Mouse (Mus musculus): ENCODE data around the gene Dennd5a. TPM values are rescaled to one million over a fixed set of nuclear protein-coding genes. Genes with fewer than 3 reads are reported as not detected.
A peak's percentile ranks its signal among the peaks of the same experiment; 100 is the strongest.
"Not testable (repeated sequence)": the region's sequence is repeated elsewhere in the genome, so short reads cannot be mapped to it uniquely, and the experiment has no call there.

Dennd5a gene
- polyA plus RNA-seq, 1 experiment from 2014 or later, result 15.3 TPM

GRCm38 (mm10) chr7:110002092-110002491, 41.8 kb upstream of the Dennd5a start:
- Histone ChIP-seq H3K27me3 (replicated peaks; ENCODE audit: control insufficient read depth, insufficient read depth, low read length) (no peaks in the 10 kb centered on the region), H3K4me3 (ENCODE audit: low read depth, low read length) (no peak overlapping the region), H3K9ac (ENCODE audit: low read depth, low read length) (no peak overlapping the region), H3K9me3 (ENCODE audit: control insufficient read depth) (no peaks in the 10 kb centered on the region), H3K27ac (ENCODE audit: low read depth, low read length) (no peak overlapping the region), H3K4me2 (replicated peaks; ENCODE audit: low read depth) (no peak overlapping the region), H3K36me3 (ENCODE audit: control insufficient read depth, insufficient read depth) (no peaks in the 10 kb centered on the region), H3K4me1 (replicated peaks; ENCODE audit: control insufficient read depth, insufficient read depth, low read length) (no peaks in the 10 kb centered on the region)
- no peak for TF ChIP-seq CTCF (IDR thresholded peaks at IDR 0.05; ENCODE audit: low read depth)
- no peak for ATAC-seq

GRCm38 (mm10) chr7:109998388-109998787, 38.1 kb upstream of the Dennd5a start:
- ATAC-seq, result no peak
- Histone ChIP-seq H3K4me3 (ENCODE audit: low read depth, low read length) (no peak overlapping the region), H3K4me2 (replicated peaks; ENCODE audit: low read depth) (no peak overlapping the region), H3K36me3 (ENCODE audit: control insufficient read depth, insufficient read depth) (no peaks in the 10 kb centered on the region), H3K27me3 (replicated peaks; ENCODE audit: control insufficient read depth, insufficient read depth, low read length) (no peaks in the 10 kb centered on the region), H3K4me1 (replicated peaks; ENCODE audit: control insufficient read depth, insufficient read depth, low read length) (no peaks in the 10 kb centered on the region), H3K9ac (ENCODE audit: low read depth, low read length) (no peak overlapping the region), H3K9me3 (ENCODE audit: control insufficient read depth) (no peaks in the 10 kb centered on the region), H3K27ac (ENCODE audit: low read depth, low read length) (no peak overlapping the region)
- WGBS, result 48% methylated on average over 4 of the region's 4 CpGs
- no peak for TF ChIP-seq CTCF (IDR thresholded peaks at IDR 0.05; ENCODE audit: low read depth)

- ATAC-seq, result peak; percentile 48
- H3K9ac ChIP-seq (ENCODE audit: low read depth, low read length), result no peak overlapping the region
- no peak for TF ChIP-seq CTCF (IDR thresholded peaks at IDR 0.05; ENCODE audit: low read depth)
- no peak overlapping the region for H3K4me3 ChIP-seq (ENCODE audit: low read depth, low read length)
- no peaks in the 10 kb centered on the region for H3K4me1 ChIP-seq (replicated peaks; ENCODE audit: control insufficient read depth, insufficient read depth, low read length)
- 41% methylated on average over 2 of the region's 2 CpGs for WGBS
- no peaks in the 10 kb centered on the region for H3K36me3 ChIP-seq (ENCODE audit: control insufficient read depth, insufficient read depth)
- H3K27ac ChIP-seq (ENCODE audit: low read depth, low read length), result no peak overlapping the region
- H3K9me3 ChIP-seq (ENCODE audit: control insufficient read depth), result no peaks in the 10 kb centered on the region
- H3K27me3 ChIP-seq (replicated peaks; ENCODE audit: control insufficient read depth, insufficient read depth, low read length), result no peaks in the 10 kb centered on the region
- no peak overlapping the region for H3K4me2 ChIP-seq (replicated peaks; ENCODE audit: low read depth)
Measured at GRCm38 (mm10) chr7:109993157-109993959, 33.1 kb upstream of the Dennd5a start.

- Histone ChIP-seq H3K9ac (ENCODE audit: low read depth, low read length) (no peak overlapping the region), H3K36me3 (ENCODE audit: control insufficient read depth, insufficient read depth) (no peaks in the 10 kb centered on the region), H3K27me3 (replicated peaks; ENCODE audit: control insufficient read depth, insufficient read depth, low read length) (no peaks in the 10 kb centered on the region), H3K4me2 (replicated peaks; ENCODE audit: low read depth) (no peak overlapping the region), H3K27ac (ENCODE audit: low read depth, low read length) (no peak overlapping the region), H3K9me3 (ENCODE audit: control insufficient read depth) (no peaks in the 10 kb centered on the region), H3K4me1 (replicated peaks; ENCODE audit: control insufficient read depth, insufficient read depth, low read length) (no peaks in the 10 kb centered on the region), H3K4me3 (ENCODE audit: low read depth, low read length) (no peak overlapping the region)
- no peak for ATAC-seq
- 76% methylated on average over 1 of the region's 1 CpGs for WGBS
- TF ChIP-seq CTCF (IDR thresholded peaks at IDR 0.05; ENCODE audit: low read depth), result no peak
Measured at GRCm38 (mm10) chr7:109991286-109991685, 31.0 kb upstream of the Dennd5a start.

GRCm38 (mm10) chr7:109986775-109987174, 26.5 kb upstream of the Dennd5a start, which contains the start of gene Tmem41b:
Gene Tmem41b, minus strand, starts transcription at chr7:109986929.
- not testable (repeated sequence) for H3K36me3 ChIP-seq (ENCODE audit: control insufficient read depth, insufficient read depth); H3K9me3 ChIP-seq (ENCODE audit: control insufficient read depth); H3K27me3 ChIP-seq (replicated peaks; ENCODE audit: control insufficient read depth, insufficient read depth, low read length); ATAC-seq; H3K4me1 ChIP-seq (replicated peaks; ENCODE audit: control insufficient read depth, insufficient read depth, low read length)
- peak; percentile 63 for TF ChIP-seq CTCF (IDR thresholded peaks at IDR 0.05; ENCODE audit: low read depth)
- 35% methylated on average over 6 of the region's 6 CpGs for WGBS
- peak within 1 kb of the TSS; percentile 62 for H3K9ac ChIP-seq (ENCODE audit: low read depth, low read length)
- H3K4me3 ChIP-seq (ENCODE audit: low read depth, low read length), result peak within 1 kb of the TSS; percentile 59
- H3K4me2 ChIP-seq (replicated peaks; ENCODE audit: low read depth), result peak within 1 kb of the TSS; percentile 73
- H3K27ac ChIP-seq (ENCODE audit: low read depth, low read length), result peak within 1 kb of the TSS; percentile 81

- WGBS, result under 1% methylated on average over 43 of the region's 43 CpGs
- no peak for TF ChIP-seq CTCF (IDR thresholded peaks at IDR 0.05; ENCODE audit: low read depth)
- Histone ChIP-seq H3K4me3 (ENCODE audit: low read depth, low read length) (peak overlapping the region; percentile 59), H3K4me2 (replicated peaks; ENCODE audit: low read depth) (peak overlapping the region; percentile 73), H3K9ac (ENCODE audit: low read depth, low read length) (peak overlapping the region; percentile 62), H3K36me3 (ENCODE audit: control insufficient read depth, insufficient read depth) (peaks cover 10% of the 10 kb centered on the region), H3K4me1 (replicated peaks; ENCODE audit: control insufficient read depth, insufficient read depth, low read length) (0 out of 2 replicates have a peak, but pooled peaks cover 2% of the 10 kb centered on the region), H3K9me3 (ENCODE audit: control insufficient read depth) (no peaks in the 10 kb centered on the region), H3K27ac (ENCODE audit: low read depth, low read length) (peak overlapping the region; percentile 81), H3K27me3 (replicated peaks; ENCODE audit: control insufficient read depth, insufficient read depth, low read length) (no peaks in the 10 kb centered on the region)
- peak; percentile 98 for ATAC-seq
Measured at GRCm38 (mm10) chr7:109986133-109986669, 25.9 kb upstream of the Dennd5a start.

All from intestine, postnatal 0 days (tissue).